Mouse (Mus musculus): ENCODE measurements around the gene Cdkn3.
A peak's percentile ranks its signal among the peaks of the same experiment; 100 is the strongest.
"Not testable (repeated sequence)": the region's sequence is repeated elsewhere in the genome, so short reads cannot be mapped to it uniquely, and the experiment has no call there.

The Cdkn3 gene

DNA sequence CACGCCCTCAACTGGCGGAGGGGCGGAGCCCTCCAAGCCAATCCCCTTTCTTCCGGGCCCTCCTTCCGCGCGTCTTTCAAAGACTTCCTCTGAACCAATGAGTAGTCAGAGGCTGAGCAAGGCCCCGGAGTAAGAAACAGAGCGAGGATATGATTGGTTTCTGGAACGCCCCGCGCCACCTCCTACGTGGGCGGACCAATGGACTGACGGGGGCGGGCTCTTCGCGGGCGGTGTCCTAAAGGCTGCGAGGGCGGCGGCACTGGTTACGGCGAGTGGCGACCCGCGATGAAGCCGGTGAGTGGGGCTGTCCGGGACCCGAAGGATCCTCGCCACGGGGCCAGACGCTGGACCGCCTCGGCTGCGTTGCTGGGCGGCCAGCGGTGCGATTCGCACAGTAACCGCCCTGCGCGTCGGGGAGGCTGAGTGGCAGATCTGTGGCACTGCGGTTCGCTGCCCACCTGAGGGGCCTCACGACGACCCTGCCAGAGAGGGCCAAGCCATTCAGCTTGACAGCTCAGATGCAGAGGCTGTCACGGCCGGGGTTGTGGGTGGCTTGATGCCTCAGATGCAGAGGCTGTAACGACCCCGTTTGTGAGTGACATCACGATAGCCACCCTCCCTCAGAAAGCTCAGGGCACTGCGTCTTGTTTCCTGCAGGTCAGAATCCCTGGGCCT is at the start of gene Cdkn3:
Gene Cdkn3 (plus strand): TSS at position 187 of the 675 bp plus-strand sequence.
- peak; percentile 91 for DNase-seq (ENCODE audit: low spot score)

DNA sequence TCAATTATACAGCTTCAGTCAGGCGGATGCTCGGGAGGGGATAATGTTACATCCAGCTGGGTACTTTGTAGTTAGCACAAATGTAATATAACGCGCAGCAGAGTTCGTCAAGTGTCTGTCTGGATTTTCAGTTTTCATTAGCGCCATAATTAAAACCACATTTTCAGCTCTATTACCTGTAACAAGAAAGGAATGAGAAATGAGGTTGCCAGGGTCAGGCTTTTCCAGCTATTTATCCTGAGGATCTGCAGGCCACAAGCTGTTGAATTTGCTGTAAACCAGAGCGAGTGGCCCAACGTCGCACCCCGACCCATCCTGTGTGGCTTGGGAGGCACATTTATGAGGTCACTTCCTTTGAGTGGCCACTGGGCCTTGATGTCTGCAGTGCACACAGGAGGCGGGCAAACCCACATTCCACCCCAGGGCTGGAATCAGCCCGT is 41.8 kb upstream of the Cdkn3 start:
- DNase-seq (ENCODE audit: low spot score) = no peak

DNA sequence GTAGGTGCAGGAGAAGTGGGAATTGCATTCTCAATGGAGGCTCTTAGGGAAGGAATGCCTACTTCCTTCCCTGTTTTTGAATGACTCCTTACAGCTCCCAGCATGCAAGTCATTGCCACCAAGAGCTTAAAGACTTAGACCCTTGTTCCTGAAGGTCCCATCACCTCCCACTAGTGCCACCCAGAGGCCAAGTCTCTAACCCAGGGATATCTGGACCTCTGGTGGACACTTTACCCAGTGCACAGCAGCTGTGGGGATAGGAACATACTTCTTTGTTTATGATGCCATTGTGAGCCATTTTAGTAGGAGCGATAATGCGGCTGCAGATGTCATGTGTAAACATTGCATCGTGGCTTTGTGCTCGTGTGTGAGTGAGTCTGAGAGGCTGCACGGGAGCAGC is 38.3 kb upstream of the Cdkn3 start:
- DNase-seq (ENCODE audit: low spot score) = no peak

DNA sequence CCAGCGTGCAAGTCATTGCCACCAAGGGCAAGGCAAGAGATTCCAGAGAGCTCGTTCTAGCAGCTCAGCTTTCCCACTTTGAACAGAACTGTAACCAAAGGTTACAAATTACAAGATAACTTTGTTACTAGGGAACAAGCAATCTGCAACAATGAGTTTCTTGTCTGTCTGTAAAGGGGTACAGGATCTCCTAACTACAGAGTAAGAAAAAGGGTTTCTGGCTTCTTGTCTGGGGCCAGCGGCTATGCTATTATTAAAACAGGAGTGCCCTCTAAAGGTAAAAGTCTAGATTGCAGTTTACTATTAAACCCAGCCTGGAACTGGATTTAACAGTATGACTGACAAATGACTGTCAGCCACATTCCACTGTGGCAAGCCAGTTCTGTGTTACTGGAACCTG is 36.5 kb upstream of the Cdkn3 start:
- DNase-seq (ENCODE audit: low spot score) = no peak

DNA sequence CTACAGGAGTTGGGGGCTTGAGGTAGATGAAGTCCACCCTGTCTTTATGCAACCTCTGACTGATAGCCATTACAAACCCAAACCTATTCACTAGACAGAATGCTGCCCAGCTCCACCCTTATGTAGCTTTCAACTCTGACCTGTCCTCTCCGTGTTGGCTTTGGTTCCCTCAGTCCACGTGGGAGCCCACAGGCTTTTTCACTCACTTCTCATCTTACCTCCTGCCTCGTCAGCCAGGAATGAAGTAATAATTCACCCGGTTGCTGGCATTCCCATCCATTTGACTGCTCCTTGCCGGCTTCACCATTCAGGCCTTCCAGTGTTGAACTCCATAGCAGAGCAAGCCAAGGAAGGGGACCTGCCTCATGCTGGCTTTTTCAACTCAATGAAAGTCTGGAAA is 35.4 kb upstream of the Cdkn3 start:
- DNase-seq (ENCODE audit: low spot score) = no peak

DNA sequence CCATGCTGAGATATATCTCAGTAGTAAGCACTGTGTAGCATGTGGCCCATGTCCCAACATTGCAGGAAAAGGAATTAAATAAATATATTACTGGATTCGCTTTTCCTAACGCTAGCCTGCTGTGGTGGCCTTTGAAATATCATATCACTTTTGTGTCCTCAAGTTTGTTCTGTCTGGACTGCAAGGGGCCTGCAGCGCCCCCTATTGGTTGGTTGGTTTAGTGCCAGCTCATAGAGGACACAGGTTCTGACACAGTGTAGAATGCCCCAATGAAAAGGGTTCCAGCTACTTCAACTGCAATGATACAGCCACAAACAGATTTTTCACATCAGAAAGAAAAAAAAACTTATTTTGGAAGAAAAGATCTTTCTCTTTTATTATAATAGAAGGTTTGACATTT is 34.6 kb upstream of the Cdkn3 start:
- no peak for DNase-seq (ENCODE audit: low spot score)

DNA sequence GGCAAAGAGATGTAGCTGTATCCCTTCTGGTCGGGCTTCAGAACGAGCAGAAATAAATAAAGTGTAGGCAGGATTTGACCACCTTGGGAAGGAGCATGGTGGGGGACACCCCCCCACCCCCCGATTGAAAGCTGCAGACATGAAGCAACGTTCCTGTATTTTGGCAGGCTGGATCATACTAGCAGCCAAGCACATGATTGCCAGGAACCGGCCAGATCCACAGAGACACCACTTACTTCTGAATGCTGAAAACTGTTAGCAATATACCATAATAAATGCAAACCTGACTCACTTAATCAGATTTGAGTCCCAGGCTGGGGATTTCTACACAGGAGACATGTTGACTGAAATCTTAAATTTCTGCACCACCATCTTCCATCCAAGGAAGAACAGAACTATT is 26.1 kb upstream of the Cdkn3 start:
- no peak for DNase-seq (ENCODE audit: low spot score)

DNA sequence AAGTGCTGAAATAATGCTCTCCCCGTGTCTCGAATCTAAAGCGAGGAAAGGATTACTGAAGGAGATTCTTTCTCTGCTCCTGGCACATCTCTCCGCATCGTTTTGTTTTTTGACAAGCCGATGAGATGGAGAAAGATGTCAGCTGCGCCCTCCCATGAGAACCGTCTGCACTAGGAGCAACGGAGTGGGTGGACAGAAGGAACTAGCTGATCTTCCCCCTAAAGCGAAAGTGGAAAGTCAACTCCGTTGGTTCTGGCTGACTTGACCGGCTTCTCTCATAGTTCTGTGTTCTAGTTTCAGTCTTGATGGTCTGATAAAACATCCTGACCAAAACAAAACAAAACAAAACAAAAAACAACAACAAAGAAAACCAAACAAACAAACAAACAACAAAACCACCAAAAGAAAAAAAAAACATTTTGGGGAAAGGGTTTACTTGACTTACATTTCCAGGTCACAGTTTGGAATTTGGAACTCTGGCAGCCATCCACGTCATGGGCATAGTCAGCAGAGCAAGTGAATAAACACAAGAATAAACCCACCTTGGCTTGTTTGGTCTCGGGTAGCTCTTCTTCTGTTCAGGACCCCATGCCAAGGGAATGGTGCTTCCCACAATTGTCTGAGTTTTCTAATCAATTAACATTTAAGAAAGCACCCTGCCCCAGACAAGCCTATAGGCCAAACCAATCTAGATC is 25.4 kb upstream of the Cdkn3 start:
- no peak for DNase-seq (ENCODE audit: low spot score)

DNA sequence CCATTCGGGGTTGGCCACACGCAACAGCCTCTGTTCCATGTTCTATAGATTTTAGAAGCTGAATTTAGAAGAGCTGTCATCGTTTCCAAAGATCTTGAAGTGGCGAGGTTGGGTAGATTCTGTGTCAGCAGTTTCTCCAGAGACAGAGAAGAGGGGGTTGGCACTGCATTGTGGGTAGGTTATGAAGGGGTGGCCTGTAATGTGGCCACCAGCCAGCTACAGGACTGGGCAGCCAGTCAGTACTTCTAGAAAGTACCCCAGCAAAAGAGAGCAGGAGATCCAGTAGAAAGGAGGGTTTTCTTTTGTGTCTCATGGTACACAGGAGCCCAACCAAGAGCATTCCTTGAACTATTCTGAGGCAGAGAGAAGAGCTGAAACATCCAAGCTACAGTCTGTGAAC is 24.0 kb upstream of the Cdkn3 start:
- no peak for DNase-seq (ENCODE audit: low spot score)

DNA sequence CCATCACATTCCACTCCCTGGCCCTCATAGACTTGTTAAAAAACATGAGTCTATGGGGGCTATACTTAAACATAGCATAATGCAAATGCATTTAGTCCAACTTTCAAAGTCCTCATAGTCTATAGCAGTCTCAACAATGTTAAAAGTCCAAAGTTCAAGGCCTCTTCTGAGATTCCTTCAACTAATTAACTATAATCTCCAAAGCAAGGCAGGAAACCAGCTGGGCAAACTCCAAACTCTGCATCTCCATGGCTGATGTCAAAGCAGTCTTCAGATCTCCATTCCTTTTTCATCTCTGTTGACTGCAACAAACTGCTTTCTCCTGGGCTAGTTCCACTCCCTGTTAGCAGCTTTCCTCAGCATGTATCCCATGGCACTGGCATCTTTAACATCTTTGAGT is 23.0 kb upstream of the Cdkn3 start:
- DNase-seq (ENCODE audit: low spot score) = not testable (repeated sequence)

DNA sequence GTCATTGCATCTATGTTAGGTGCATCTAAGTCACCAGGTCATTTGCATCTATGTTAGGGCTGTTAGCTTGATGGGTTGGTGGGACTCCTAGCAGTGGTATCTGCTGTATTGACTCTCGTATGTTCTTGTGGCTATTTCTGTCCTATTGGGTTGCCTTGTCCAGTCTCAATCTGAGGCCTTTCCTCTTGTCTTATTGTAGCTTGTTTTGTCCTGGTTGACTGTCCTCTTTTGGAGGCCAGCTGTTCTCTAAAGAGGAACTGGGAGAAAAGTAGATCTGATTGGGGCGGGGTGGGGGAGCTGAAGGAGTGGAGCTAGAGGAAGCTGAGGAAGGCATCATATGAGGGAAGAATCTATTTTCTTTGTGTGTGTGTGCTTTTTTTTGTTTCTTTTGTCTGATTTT is 17.7 kb upstream of the Cdkn3 start:
- DNase-seq (ENCODE audit: low spot score) = no peak

DNA sequence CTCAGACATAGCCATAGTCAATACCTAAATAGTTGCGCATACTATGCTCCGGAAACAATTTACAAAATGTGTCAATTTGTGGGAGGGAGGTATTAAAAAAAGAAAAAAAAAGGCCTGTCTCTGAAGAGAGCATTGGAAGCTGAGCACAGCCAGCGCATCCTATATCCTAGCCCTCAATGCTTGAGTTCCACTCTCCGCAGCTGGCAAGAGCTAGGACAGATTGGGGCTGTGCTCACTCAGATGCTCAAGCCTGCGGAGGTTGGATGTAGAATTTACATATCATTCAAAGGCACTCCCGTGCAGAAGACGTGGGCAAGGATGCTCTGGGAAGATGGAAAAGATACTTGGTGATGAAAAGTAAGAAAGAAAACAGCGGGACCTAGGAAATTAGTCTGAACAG is 14.9 kb upstream of the Cdkn3 start:
- DNase-seq (ENCODE audit: low spot score) = no peak

DNA sequence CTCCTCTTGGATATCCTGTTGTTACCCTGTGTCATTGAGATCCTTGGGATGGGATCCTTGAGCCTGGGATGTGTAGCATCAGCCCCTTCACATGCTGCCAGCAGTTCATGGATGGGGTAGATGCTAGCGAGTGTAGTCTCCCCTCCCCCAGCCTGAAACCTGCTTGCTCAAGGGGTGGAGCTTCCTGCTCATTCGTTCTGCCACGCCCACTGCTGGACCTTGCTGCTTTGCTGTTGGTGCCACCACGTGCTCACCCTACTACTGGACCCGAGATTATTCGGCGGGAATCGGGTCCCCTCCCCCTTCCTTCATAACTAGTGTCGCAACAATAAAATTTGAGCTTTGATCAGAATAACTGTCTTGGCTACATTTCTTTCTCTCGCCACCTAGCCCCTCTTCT is 6.0 kb upstream of the Cdkn3 start:
- DNase-seq (ENCODE audit: low spot score) = not testable (repeated sequence)

DNA sequence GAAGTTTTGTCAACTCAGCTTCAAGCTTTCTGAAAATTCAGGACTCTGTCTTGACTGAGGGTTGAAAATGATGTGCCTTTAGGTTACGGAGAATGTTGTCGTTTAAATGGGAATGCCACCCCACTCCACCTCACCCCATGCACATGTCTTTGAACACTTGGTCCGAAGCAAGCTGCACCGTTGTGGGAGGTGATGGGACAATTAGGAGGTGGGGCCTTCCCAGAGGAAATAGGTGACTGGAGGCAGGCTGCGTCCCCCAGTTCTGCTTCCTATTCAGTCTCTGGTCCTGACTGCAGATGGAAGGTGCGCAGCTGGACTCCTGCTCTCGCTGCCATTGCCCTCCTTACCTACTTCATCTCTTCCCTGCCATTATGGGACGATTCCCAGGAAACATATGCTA is 4.5 kb upstream of the Cdkn3 start:
- DNase-seq (ENCODE audit: low spot score) = no peak

DNA sequence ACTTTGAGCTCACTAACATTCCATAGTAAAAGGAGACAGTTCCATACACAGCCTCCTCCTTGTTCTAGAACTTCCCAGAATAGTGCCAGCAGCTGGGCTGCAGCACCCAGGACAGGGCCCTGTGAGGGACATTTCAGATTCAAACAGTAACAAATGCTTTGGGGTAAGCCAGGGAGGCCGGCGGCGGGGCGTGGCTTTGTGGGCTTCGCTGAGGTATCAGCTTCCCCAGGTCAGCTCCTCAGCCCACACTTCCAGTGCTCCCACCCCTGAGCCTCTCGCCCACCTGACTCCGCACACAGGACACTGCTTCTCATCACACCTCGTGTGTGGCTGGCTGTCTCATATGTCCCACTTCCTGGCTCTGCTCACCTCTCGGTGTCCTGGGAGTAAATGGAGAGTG is 2.6 kb upstream of the Cdkn3 start:
- DNase-seq (ENCODE audit: low spot score) = no peak

DNA sequence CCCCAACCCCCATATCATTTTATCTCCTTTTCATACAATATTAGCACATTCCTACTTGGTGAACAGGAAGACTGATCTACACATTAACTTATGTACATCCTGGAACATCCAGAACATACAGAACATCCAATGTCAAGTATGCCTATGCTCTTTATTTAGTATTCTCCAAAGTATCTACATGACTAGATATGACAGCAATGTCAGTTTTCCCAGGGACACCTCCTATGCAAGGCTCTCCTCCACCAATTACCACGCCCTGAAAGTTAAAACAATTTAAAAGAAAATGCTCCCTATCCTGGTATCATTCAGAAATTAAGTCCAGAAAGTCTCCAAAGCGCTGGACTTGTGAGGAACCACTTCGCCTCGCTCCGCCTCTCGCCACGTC is 379 bp upstream of the Cdkn3 start:
- no peak for DNase-seq (ENCODE audit: low spot score)

DNA sequence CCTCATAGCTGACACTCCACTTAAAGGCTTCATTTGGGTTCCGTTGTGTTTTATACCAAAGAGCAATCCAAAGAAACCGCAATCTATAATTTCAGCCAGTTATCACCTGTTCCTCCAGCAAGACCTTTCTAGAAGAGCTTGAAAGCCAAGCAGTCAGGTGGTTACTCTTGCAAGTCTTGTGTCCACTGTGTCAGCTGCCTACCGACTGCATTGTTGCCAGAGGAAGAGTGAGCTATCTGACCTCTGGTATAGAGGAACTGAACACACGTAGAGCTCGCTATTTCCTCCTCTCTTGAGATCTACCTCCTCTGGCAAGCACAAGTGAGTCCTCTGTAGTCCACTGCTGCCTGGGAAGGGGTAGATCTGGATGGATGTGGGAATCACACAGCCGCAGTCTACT is 845 bp downstream of the Cdkn3 start:
- no peak for DNase-seq (ENCODE audit: low spot score)

DNA sequence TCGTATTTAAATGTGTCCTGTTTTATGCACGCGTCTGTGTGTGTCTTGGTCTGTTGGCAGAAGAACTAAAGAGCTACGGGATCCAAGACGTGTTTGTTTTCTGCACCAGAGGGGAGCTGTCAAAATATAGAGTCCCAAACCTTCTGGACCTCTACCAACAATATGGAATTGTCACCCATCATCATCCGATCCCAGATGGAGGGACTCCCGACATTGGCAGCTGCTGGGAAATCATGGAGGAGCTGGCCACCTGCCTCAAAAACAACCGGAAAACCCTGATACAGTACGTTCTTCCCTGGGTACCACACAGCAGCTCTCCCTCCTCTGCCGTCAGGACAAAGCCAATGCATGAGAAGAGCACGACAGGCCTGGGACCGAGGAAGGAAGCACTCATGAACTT is 6.8 kb downstream of the Cdkn3 start:
- DNase-seq (ENCODE audit: low spot score) = no peak

DNA sequence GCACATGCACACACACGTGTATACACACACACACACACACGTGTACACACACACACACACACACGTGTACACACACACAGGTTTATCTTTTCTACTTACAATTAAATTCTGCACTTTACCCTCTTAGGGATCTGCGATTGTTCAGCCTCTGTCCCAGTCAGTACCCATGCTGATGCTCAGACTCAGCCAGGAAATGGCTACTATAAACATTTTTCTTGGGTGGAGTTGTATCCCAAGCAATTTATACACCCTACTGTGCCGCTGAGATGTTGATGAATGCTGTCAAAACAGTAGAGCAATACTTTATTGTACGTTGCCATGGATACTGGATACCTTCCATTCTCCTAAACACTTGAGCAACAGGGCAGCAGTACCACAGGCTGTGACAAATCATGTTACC is 9.7 kb downstream of the Cdkn3 start:
- no peak for DNase-seq (ENCODE audit: low spot score)

DNA sequence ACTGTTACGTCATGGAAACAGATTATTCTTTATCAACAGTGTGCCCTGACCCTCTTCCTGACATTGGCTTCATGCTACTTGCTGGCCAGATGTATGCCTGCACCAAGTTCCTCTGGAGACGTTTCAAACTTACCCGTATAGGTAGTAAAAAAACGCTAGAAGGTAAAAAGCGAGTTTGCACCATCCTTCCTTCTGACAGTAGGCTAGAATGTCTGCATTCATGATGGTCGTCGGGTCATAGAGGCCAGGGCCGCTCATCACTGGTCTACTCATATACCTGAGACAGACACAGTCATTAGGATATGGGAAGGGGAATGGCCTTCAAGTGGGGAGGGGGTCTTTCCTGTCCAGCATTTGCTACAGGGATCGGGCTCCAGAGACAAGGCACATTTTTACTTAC is 18.4 kb downstream of the Cdkn3 start:
- DNase-seq (ENCODE audit: low spot score) = no peak

DNA sequence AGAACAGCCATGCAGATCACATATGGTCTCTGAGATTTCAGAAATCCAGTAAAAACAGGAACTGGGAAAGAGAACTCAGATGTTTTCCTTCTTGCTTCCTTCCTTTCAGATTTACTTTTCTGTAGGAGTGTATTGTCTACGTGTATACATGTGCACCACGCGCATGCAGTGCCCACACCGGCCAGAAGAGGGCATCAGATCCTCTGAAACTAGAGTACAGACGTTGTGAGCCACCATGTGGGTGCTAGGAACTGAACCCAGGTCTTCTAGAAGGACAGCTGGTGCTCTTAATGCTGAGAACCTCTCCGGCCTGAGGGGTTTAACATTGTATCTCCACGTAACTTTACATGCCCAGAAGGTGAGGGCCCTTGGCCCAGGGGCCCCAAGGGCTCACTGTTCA is 18.9 kb downstream of the Cdkn3 start:
- DNase-seq (ENCODE audit: low spot score) = no peak

DNA sequence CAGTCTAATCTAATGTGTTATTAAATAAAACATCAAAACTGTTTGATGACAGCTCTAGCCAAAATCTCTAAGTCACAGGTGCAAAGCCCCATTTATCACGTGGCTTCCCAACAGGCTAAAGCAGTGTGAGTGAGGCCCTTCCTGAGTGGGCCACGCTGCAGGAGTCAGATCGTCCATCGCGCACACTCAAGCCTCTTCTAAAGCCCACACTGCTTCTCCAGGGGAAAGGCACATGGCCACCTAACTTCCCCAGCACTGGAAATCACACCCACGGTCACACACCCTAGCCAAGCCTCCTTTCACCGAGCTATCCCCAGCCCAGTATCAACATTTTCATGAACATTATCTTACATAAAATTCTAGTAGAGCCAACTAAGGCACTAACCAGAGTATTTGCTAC is 20.7 kb downstream of the Cdkn3 start:
- no peak for DNase-seq (ENCODE audit: low spot score)

DNA sequence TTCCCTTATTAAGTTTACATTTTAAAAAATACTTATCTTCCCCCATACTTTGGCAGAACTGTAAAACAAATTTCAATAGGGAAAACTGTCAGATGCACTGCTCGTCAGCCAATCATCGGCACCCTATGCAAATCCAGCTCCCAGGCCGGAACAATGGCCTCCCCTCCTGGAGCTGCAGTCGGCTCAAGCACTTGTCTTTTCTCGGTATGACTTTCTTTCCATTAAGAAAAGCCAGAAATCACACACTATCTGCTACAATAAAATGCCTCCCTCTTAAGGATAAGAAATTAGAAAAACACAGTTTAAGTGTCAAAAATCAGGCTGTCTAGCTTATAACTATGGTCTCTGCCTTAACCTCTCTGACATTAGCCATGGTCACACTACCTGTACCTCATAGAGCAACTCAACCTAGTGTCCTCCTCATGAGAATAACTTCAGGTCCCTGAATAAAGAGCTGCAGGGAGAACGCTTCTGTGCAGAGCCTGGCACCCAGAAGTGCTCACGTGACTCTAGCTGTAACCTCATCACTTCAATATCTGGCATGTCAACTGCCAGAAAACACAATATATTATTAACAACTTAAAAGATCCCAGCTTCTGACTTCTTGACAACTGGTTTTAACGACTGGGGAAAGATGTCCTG is 22.0 kb downstream of the Cdkn3 start:
- DNase-seq (ENCODE audit: low spot score) = no peak
